Mouse (Mus musculus): Measurements from ENCODE around the gene Syngr4.

- TF ChIP-seq CTCF (IDR thresholded peaks at IDR 0.05; ENCODE audit: low read depth, low read length) (no peak), POLR2A (IDR thresholded peaks at IDR 0.05; ENCODE audit: insufficient read depth, low read length) (no peak), EP300 (IDR thresholded peaks at IDR 0.05; ENCODE audit: insufficient read depth, low read depth, low read length) (no peak)
These were observed 5.0 kb upstream of the Syngr4 start for GRCm38 (mm10) chr7:45901562-45901961.

All from ES-Bruce4 (cell line).